Mouse (Mus musculus): ENCODE measurements around the gene Gm17622. TPM values are rescaled to one million over a fixed set of nuclear protein-coding genes. Genes with fewer than 3 reads are reported as not detected.

Gm17622 gene
- not detected in 2 replicates for polyA plus RNA-seq (2015; fragmentation: Nextera tagmentation; extraction: Ambion mirVana)

DNA sequence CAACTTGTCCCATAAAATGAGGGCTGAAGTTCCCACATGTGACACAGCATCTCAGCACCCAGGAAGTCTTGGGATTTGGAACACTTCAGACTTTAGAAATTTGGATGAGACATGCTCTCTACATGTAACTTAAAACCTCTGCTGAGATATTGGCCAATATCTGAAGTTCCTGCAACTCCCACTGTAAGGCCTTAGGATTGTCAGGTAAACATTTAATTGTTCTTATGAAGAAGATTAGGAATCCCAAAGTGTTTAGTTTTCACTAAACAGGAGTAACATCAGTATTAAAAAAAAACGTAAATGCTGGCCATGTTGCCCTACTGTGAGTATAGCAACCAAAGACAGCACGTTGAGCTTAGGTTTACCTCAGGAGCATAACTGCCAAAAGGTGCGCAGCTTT lies at the start of gene Gm17622:
Gene Gm17622, plus strand, starts transcription at position 301 of the 400 bp plus-strand sequence.
- H3K4me3 ChIP-seq (replicated peaks) = no peak within 1 kb of the TSS
- no peaks in the 10 kb centered on the region for H3K27me3 ChIP-seq
- no peaks in the 10 kb centered on the region for H3K9me3 ChIP-seq
- no peak within 1 kb of the TSS for H3K4me2 ChIP-seq (replicated peaks)
- H3K4me1 ChIP-seq (replicated peaks) = no peaks in the 10 kb centered on the region
- H3K9ac ChIP-seq (replicated peaks) = no peak within 1 kb of the TSS
- ATAC-seq = no peak
- H3K27ac ChIP-seq = no peak within 1 kb of the TSS
- H3K36me3 ChIP-seq = peaks cover 9% of the 10 kb centered on the region
- 95% methylated on average over 3 of the region's 3 CpGs for WGBS

DNA sequence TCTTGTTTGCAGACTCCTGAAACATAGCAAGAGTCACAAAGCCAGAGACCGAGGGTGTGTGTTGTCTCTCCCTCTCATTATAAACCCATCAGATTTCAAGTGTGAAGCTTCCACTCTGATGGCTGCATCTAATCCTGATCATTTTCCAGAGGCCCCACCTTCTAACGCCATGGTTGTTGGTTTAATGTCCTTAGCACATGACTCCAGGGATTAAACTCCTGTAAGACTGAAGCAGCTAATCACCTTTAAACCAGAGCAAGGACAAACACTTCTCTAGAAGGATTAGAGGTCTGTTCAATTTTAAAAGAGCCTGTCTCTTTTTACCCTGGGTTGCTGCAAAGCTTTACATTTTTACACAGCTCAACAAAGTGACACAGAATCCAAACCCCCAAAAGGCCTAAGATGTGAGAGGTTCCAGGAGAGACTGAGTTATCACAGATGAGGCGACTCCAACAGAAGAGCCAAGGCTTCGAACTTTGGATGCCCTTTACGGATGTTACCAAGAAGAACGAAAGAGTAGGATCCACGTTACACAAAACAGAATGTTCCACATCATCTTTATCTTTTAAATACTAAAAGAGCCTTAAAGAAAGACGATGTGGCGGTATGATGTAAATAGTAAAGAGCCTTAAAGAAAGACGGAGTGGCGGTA lies 40.2 kb upstream of the Gm17622 start:
- Histone ChIP-seq H3K4me3 (replicated peaks) (no peak overlapping the region), H3K9me3 (no peaks in the 10 kb centered on the region), H3K4me1 (replicated peaks) (no peaks in the 10 kb centered on the region), H3K27me3 (no peaks in the 10 kb centered on the region), H3K9ac (replicated peaks) (no peak overlapping the region), H3K4me2 (replicated peaks) (no peak overlapping the region), H3K36me3 (no peaks in the 10 kb centered on the region), H3K27ac (no peak overlapping the region)
- ATAC-seq = no peak
- 74% methylated on average over 11 of the region's 11 CpGs for WGBS

DNA sequence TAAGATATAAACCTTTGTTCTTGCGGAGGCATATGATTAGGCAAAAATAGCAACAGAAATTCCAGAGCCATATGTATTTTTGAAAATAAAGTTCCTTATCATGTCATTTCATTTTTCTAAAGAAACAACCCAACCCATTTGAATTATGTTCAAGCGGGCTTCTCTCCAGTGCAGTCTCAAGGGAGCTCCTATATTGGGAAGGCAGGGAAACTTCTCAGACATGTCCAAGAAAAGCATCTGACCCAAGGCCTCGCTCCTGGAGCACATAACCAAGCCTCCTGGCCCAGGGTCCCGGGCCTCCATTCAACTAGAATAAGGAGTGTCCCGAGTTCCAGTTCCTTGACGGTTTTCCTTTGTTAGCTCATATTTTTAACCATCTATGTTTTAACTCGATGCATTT lies 39.7 kb upstream of the Gm17622 start:
- Histone ChIP-seq H3K36me3 (no peaks in the 10 kb centered on the region), H3K27ac (no peak overlapping the region), H3K4me2 (replicated peaks) (no peak overlapping the region), H3K9me3 (no peaks in the 10 kb centered on the region), H3K27me3 (no peaks in the 10 kb centered on the region), H3K4me1 (replicated peaks) (no peaks in the 10 kb centered on the region), H3K9ac (replicated peaks) (no peak overlapping the region), H3K4me3 (replicated peaks) (no peak overlapping the region)
- WGBS = 90% methylated on average over 7 of the region's 7 CpGs
- no peak for ATAC-seq

DNA sequence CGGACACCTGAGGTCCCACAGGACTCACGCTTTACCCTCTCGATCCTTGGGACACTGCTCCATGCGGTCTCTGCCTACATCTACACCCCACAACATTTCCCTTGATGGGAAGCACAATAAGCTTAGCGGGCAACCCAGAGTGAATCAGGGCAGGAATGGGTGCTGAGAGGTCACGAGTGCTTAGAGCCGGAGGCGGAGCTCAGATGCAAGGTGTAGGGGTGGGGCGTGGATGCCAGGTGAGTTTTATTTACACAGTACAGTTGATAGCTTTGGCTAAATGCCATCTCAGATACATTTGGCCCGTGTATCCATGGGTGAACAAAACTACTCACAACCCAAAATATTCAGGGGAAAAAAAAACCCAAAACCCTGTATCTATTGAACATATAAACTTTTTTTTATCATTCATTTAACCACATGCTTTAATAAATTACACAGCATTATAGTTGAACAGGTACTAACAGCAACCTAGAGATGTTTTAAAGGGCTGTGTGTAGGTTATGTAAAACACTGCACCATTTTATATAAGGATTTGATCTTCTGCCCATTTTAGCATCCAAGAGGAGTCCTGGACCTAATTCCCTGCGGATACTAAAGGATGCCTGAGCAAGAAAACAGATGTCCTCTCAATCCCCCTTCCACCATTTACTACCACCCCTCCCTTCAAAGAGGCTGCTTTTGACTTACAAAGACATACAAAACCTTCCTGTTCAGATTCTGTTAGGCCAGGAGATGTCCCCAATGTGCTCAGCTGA lies 39.0 kb upstream of the Gm17622 start:
- no peak for ATAC-seq
- no peak overlapping the region for H3K4me2 ChIP-seq (replicated peaks)
- H3K9ac ChIP-seq (replicated peaks) = no peak overlapping the region
- no peaks in the 10 kb centered on the region for H3K27me3 ChIP-seq
- H3K4me3 ChIP-seq (replicated peaks) = no peak overlapping the region
- H3K27ac ChIP-seq = no peak overlapping the region
- 92% methylated on average over 11 of the region's 11 CpGs for WGBS
- H3K9me3 ChIP-seq = no peaks in the 10 kb centered on the region
- H3K4me1 ChIP-seq (replicated peaks) = no peaks in the 10 kb centered on the region
- no peaks in the 10 kb centered on the region for H3K36me3 ChIP-seq

DNA sequence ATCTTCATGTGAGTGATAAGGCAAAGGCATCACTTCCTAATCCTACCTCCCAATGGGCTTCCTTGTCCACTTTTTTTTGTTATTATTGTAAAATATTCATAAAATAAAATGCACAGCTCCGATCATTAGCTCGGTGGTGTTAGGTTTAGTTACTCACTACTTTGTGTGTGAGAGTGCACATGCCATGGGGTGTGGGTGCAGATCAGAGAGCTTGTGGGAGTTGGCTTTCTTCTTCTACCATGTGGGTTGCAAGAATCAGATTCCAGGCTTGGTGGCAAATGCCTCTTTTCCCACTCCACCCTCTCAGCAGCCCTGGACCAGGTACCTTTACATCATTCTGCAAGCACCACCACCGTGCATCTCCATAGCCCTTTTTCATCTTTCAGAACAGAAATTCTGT lies 37.9 kb upstream of the Gm17622 start:
- no peaks in the 10 kb centered on the region for H3K4me1 ChIP-seq (replicated peaks)
- 96% methylated on average over 3 of the region's 3 CpGs for WGBS

DNA sequence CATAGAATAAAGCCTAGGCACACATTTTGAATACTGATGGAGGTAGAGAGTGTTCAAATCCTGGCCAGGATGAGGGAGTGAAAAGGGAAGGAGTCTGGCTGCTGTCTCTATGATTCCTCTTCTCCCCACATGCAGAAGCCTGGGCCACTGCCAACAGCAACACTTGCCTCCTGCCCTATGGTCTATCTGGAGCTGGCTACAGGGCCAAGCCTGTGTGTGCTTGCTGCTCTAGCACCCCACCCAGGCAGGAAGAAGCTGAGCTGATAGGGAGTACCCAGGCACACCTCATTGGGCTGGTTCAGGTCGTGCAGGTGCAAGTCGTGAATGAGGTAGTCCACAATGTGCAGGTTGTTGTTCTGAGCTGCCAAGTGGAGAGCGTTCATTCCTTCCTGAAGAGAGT lies 36.2 kb upstream of the Gm17622 start:
- H3K9ac ChIP-seq (replicated peaks) = no peak overlapping the region
- no peak overlapping the region for H3K4me3 ChIP-seq (replicated peaks)
- no peak overlapping the region for H3K27ac ChIP-seq
- no peaks in the 10 kb centered on the region for H3K27me3 ChIP-seq
- no peak for ATAC-seq
- no peaks in the 10 kb centered on the region for H3K36me3 ChIP-seq
- no peak overlapping the region for H3K4me2 ChIP-seq (replicated peaks)
- H3K4me1 ChIP-seq (replicated peaks) = no peaks in the 10 kb centered on the region
- WGBS = 88% methylated on average over 3 of the region's 3 CpGs
- no peaks in the 10 kb centered on the region for H3K9me3 ChIP-seq

More for the DNA sequence above, 37.9 kb upstream of the Gm17622 start:
- Histone ChIP-seq H3K4me3 (replicated peaks) (no peak overlapping the region), H3K27ac (no peak overlapping the region), H3K27me3 (no peaks in the 10 kb centered on the region), H3K36me3 (no peaks in the 10 kb centered on the region), H3K9ac (replicated peaks) (no peak overlapping the region), H3K4me2 (replicated peaks) (no peak overlapping the region), H3K9me3 (no peaks in the 10 kb centered on the region)
- ATAC-seq = no peak

DNA sequence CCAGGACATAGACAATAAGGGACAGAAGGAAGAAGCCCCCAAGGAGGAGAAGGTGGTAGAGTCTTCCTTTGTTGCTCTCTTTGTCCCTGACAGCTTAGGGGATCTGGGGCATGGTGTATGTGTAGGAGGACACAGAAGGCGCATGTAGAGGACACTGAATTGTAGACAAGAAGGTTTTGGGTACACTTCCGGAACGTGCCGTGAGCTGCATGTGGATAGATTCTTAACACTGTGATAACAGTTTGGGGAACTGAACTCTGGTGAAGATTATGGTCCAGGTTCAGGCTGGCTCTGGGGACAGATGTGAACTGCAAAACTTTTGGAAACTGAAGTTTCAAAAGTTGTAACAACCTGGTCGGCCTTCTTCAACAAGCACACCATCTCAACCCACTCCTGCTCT lies 33.0 kb upstream of the Gm17622 start:
- Histone ChIP-seq H3K4me1 (replicated peaks) (no peaks in the 10 kb centered on the region), H3K4me3 (replicated peaks) (no peak overlapping the region), H3K9ac (replicated peaks) (no peak overlapping the region), H3K27me3 (no peaks in the 10 kb centered on the region), H3K36me3 (no peaks in the 10 kb centered on the region), H3K27ac (no peak overlapping the region), H3K9me3 (no peaks in the 10 kb centered on the region), H3K4me2 (replicated peaks) (no peak overlapping the region)
- ATAC-seq = no peak
- WGBS = 94% methylated on average over 5 of the region's 5 CpGs

DNA sequence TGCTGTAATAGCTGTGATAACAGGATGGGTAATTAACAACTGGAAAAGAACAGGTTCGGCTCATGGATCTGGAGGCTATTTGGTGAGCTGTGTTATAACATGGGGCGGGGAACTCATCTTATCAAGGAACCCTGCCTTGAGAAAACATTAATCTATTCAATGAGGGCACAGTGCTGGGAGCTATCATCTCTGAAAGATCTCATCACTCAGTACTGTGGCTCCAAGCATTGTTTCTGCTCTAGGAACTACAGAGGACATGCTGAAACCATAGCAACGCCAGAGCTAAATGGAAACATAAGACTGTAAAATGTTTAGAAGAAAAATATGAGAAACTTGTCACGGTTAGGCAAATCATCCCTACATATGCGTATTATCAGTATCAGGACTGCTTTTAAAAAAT lies 32.5 kb upstream of the Gm17622 start:
- WGBS = 93% methylated on average over 5 of the region's 5 CpGs
- H3K36me3 ChIP-seq = no peaks in the 10 kb centered on the region

DNA sequence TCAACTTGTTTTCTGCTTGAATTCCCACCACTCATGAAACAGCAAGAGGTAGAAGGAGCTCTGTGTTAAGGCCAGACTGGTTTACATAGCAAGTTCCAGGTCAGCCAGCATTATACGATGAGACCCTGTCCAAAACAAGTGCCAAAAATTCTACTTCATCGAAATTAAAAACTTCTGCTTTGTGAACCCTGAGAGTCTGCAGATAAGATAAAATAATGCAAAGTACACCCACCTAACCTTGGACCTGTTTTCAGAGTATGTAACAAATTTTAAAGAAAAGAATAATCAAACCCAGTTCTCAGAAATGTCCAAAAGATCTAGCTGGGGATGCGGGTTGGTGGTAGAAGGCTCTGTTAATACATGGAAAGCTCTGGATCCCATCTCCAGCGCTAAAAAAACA lies 31.9 kb upstream of the Gm17622 start:
- Histone ChIP-seq H3K4me1 (replicated peaks) (no peaks in the 10 kb centered on the region), H3K9ac (replicated peaks) (no peak overlapping the region), H3K27ac (no peak overlapping the region), H3K4me2 (replicated peaks) (no peak overlapping the region), H3K9me3 (no peaks in the 10 kb centered on the region), H3K36me3 (no peaks in the 10 kb centered on the region), H3K27me3 (no peaks in the 10 kb centered on the region), H3K4me3 (replicated peaks) (no peak overlapping the region)
- no peak for ATAC-seq
- WGBS = 85% methylated on average over 4 of the region's 4 CpGs

More for the DNA sequence above, 32.5 kb upstream of the Gm17622 start:
- no peak for ATAC-seq
- Histone ChIP-seq H3K4me3 (replicated peaks) (no peak overlapping the region), H3K9ac (replicated peaks) (no peak overlapping the region), H3K4me2 (replicated peaks) (no peak overlapping the region), H3K9me3 (no peaks in the 10 kb centered on the region), H3K4me1 (replicated peaks) (no peaks in the 10 kb centered on the region), H3K27ac (no peak overlapping the region), H3K27me3 (no peaks in the 10 kb centered on the region)

DNA sequence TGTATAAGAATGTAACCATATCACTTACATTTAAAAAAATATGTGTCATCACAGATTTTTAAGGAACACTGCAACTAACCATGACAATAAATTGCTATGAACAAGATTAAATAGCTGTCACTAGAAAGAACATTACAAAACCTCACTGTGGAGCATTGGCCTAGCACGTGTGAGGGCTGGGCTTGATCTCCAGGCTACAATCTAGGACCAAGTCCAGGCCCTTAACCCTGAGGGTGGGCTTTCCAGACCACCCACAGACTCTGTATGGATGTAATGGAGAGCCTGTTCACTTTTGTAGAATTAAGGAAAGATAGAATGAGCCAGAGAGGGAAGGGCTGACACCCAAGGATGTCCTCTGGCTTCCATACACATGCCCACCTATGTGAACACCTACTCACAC lies 27.9 kb upstream of the Gm17622 start:
- no peak overlapping the region for H3K4me3 ChIP-seq (replicated peaks)
- no peak overlapping the region for H3K9ac ChIP-seq (replicated peaks)
- no peaks in the 10 kb centered on the region for H3K36me3 ChIP-seq
- no peaks in the 10 kb centered on the region for H3K9me3 ChIP-seq
- 71% methylated on average over 1 of the region's 1 CpGs for WGBS
- no peak for ATAC-seq
- H3K27ac ChIP-seq = no peak overlapping the region
- no peak overlapping the region for H3K4me2 ChIP-seq (replicated peaks)
- H3K27me3 ChIP-seq = no peaks in the 10 kb centered on the region
- H3K4me1 ChIP-seq (replicated peaks) = no peaks in the 10 kb centered on the region

DNA sequence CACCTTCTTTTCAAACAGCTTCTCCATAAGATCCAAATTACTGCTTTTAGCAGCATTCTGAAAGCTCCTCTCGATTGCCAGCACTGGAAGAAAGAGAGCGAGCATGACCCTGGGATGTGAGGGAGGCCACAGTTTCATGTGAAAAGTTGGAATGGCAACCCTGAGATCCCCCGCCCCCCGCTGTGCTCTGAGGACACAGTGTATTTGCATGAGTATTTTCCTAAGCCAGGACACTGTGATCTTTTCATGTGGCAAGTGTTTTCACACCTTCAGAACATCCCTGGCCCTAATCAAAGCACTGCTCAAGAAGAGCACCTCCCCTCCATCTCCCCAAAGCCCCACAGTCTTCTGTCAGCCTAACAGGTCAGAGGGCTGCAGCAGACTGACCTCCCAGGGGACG lies 25.2 kb upstream of the Gm17622 start:
- Histone ChIP-seq H3K9ac (replicated peaks) (no peak overlapping the region), H3K27me3 (no peaks in the 10 kb centered on the region), H3K9me3 (no peaks in the 10 kb centered on the region), H3K4me3 (replicated peaks) (no peak overlapping the region), H3K4me2 (replicated peaks) (no peak overlapping the region), H3K4me1 (replicated peaks) (no peaks in the 10 kb centered on the region), H3K36me3 (no peaks in the 10 kb centered on the region), H3K27ac (no peak overlapping the region)
- ATAC-seq = no peak
- WGBS = 64% methylated on average over 5 of the region's 5 CpGs

DNA sequence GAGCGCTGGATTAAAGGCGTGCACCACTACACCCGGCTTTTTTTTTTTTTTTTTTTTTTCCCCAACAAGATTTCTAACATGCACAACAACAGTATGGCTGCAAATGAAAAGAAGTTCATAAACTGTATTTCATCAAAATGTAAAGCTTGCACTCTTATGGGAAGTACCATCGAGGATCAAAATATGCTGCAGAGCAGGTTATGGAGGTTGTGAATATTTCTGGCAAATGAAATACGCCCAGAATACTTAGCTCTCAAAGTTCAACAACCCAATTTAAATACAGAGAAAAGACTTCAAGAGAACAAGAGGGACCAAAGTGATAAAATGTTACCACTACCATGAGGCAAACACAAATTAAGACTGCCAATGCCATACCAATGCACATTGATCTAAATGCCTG lies 21.9 kb upstream of the Gm17622 start:
- no peak overlapping the region for H3K4me3 ChIP-seq (replicated peaks)
- H3K27ac ChIP-seq = no peak overlapping the region
- no peaks in the 10 kb centered on the region for H3K9me3 ChIP-seq
- H3K27me3 ChIP-seq = no peaks in the 10 kb centered on the region
- H3K4me1 ChIP-seq (replicated peaks) = no peaks in the 10 kb centered on the region
- H3K9ac ChIP-seq (replicated peaks) = no peak overlapping the region
- no peaks in the 10 kb centered on the region for H3K36me3 ChIP-seq
- H3K4me2 ChIP-seq (replicated peaks) = no peak overlapping the region
- WGBS = 88% methylated on average over 5 of the region's 5 CpGs
- ATAC-seq = no peak

DNA sequence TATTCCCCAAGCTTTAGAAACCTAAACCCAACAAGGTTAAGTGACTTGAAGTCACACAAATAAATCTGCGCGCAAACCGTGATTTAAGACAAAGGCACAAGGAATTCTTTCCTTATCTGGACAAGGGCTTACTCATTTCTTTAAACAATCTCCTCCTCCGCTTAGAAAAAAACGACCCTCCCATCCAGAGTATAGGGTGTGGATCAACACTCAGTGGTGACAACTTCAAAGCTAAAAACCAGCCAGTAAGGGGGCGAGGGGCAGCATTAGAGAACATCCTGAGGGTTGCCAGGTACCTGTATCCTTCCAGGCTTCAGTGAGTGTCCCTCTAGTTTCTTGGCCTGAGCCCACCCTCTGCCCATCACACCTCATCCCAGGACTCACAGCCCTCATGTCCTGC lies 20.0 kb upstream of the Gm17622 start:
- no peaks in the 10 kb centered on the region for H3K36me3 ChIP-seq
- no peaks in the 10 kb centered on the region for H3K4me1 ChIP-seq (replicated peaks)
- H3K4me3 ChIP-seq (replicated peaks) = no peak overlapping the region
- H3K9ac ChIP-seq (replicated peaks) = no peak overlapping the region
- 87% methylated on average over 6 of the region's 6 CpGs for WGBS
- ATAC-seq = no peak
- H3K9me3 ChIP-seq = no peaks in the 10 kb centered on the region
- no peak overlapping the region for H3K4me2 ChIP-seq (replicated peaks)
- no peaks in the 10 kb centered on the region for H3K27me3 ChIP-seq
- no peak overlapping the region for H3K27ac ChIP-seq

All from midbrain, embryonic 13.5 days (tissue).